Mouse (Mus musculus) frontal cortex, postnatal 14 days (tissue): ENCODE measurements around the gene Atg14.
"Not testable (repeated sequence)": the region's sequence is repeated elsewhere in the genome, so short reads cannot be mapped to it uniquely, and the experiment has no call there.

Source experiments
- DNase-seq, 2 experiments: peaks; one replicate each; pipeline ENCODE4 v3.0.0; 2022; ENCODE audit warnings: low spot score in 2 of 2

Atg14 gene

GRCm38 (mm10) chr14:47570549-47570948 lies at the start of gene Atg14:
Atg14 (minus strand) TSS chr14:47570649.
- DNase-seq, result not testable (repeated sequence)

- no peak for DNase-seq
Measured at GRCm38 (mm10) chr14:47618891-47619290, 48.4 kb upstream of the Atg14 start.

GRCm38 (mm10) chr14:47613254-47613653 lies 42.8 kb upstream of the Atg14 start:
- no peak for DNase-seq

GRCm38 (mm10) chr14:47597942-47598388 lies 27.5 kb upstream of the Atg14 start:
- peak; percentile 23 to 44 for DNase-seq

GRCm38 (mm10) chr14:47594426-47595103 lies 24.1 kb upstream of the Atg14 start:
- DNase-seq, result no peak

GRCm38 (mm10) chr14:47590391-47590975 lies 20.0 kb upstream of the Atg14 start:
- peak in 1 of 2 experiments; percentile 12 for DNase-seq

- DNase-seq, result no peak
Measured at GRCm38 (mm10) chr14:47589444-47589843, 19.0 kb upstream of the Atg14 start.

- no peak for DNase-seq
Measured at GRCm38 (mm10) chr14:47584346-47584745, 13.9 kb upstream of the Atg14 start.

- DNase-seq, result no peak
Measured at GRCm38 (mm10) chr14:47581681-47582080, 11.2 kb upstream of the Atg14 start.

GRCm38 (mm10) chr14:47581280-47581679 lies 10.8 kb upstream of the Atg14 start:
- DNase-seq, result no peak

- DNase-seq, result no peak
Measured at GRCm38 (mm10) chr14:47578086-47578485, 7.6 kb upstream of the Atg14 start.

- DNase-seq, result no peak
Measured at GRCm38 (mm10) chr14:47576687-47577086, 6.2 kb upstream of the Atg14 start.

- no peak for DNase-seq
Measured at GRCm38 (mm10) chr14:47574721-47575120, 4.3 kb upstream of the Atg14 start.

GRCm38 (mm10) chr14:47572707-47573106 lies 2.3 kb upstream of the Atg14 start:
- no peak for DNase-seq

GRCm38 (mm10) chr14:47567962-47568652 lies 2.3 kb downstream of the Atg14 start:
- peak; percentile 91 to 93 for DNase-seq

GRCm38 (mm10) chr14:47563106-47563505 lies 7.3 kb downstream of the Atg14 start:
- DNase-seq, result no peak

GRCm38 (mm10) chr14:47562530-47562929 lies 7.9 kb downstream of the Atg14 start:
- DNase-seq, result no peak

- DNase-seq, result no peak
Measured at GRCm38 (mm10) chr14:47560714-47561113, 9.7 kb downstream of the Atg14 start.

- no peak for DNase-seq
Measured at GRCm38 (mm10) chr14:47555225-47555624, 15.2 kb downstream of the Atg14 start.

- no peak for DNase-seq
Measured at GRCm38 (mm10) chr14:47554236-47554635, 16.2 kb downstream of the Atg14 start.

- DNase-seq, result no peak
Measured at GRCm38 (mm10) chr14:47553380-47553779, 17.1 kb downstream of the Atg14 start.

GRCm38 (mm10) chr14:47551668-47552067 lies 18.8 kb downstream of the Atg14 start:
- no peak for DNase-seq

GRCm38 (mm10) chr14:47544877-47545276 lies 25.6 kb downstream of the Atg14 start:
- DNase-seq, result no peak
